Mouse (Mus musculus): ENCODE results near the gene Mctp1. TPM values are rescaled to one million over a fixed set of nuclear protein-coding genes. Genes with fewer than 3 reads are reported as not detected.
A peak's percentile ranks its signal among the peaks of the same experiment; 100 is the strongest.

Gene Mctp1
- polyA plus RNA-seq, 1 experiment from 2014 or later, result 3.9 TPM

DNA sequence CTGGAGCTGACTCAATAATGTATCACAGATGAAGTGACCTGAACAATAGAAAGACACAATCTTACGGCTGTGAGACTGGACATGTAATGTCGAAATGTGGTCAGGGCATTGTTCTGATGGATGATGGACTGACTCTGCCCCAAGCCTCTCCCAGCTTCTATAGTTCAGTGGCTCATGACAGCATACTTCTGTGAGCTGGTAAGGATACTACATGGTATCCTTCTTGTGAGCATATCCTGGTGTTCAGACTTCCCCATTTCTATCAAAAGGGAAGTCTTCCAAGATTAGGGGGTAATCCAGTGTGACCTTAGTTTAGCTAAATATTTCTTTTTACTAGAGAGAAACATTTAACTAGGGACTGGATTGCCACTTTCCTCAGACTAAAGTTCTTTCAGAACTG lies 227.2 kb downstream of the Mctp1 start:
- no peak overlapping the region for H3K9ac ChIP-seq (replicated peaks; ENCODE audit: low read depth)
- no peak overlapping the region for H3K27ac ChIP-seq (ENCODE audit: low read length)
- no peak for ATAC-seq
- H3K27me3 ChIP-seq (replicated peaks; ENCODE audit: insufficient read depth, low read length), result no peaks in the 10 kb centered on the region
- no peak overlapping the region for H3K4me3 ChIP-seq (ENCODE audit: low read depth, low read length)
- no peaks in the 10 kb centered on the region for H3K36me3 ChIP-seq (ENCODE audit: insufficient read depth, low read length)
- no peak for DNase-seq (ENCODE audit: low spot score)
- TF ChIP-seq EP300 (IDR thresholded peaks at IDR 0.05) (no peak), CTCF (IDR thresholded peaks at IDR 0.05) (no peak)
- WGBS, result 82% methylated on average over 2 of the region's 2 CpGs
- no peaks in the 10 kb centered on the region for H3K4me1 ChIP-seq (ENCODE audit: insufficient read depth, low read depth, low read length)
- H3K4me2 ChIP-seq (replicated peaks; ENCODE audit: low read depth, low read length), result no peak overlapping the region
- H3K9me3 ChIP-seq (ENCODE audit: low read length), result no peaks in the 10 kb centered on the region

DNA sequence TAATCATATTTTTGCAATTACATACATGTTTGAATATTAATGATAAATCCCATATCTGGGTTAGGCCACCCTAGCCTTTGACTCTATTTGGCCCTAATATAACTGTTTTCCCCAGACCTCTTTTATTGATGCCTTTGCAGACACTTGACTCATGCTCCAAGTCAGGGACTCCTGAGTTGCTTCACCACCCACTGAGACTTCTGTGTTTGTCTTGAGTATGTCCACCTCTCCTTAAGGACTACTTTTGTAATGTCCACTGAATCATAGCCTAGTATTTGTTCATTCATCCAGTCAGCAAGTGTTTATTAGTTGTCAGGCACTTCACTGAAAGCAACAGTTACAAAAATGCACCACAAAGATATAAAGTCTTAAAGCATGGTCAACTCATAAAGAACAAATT lies 235.8 kb downstream of the Mctp1 start:
- Histone ChIP-seq H3K36me3 (ENCODE audit: insufficient read depth, low read length) (no peaks in the 10 kb centered on the region), H3K4me3 (ENCODE audit: low read depth, low read length) (no peak overlapping the region), H3K4me1 (ENCODE audit: insufficient read depth, low read depth, low read length) (no peaks in the 10 kb centered on the region), H3K4me2 (replicated peaks; ENCODE audit: low read depth, low read length) (no peak overlapping the region), H3K27me3 (replicated peaks; ENCODE audit: insufficient read depth, low read length) (no peaks in the 10 kb centered on the region), H3K27ac (ENCODE audit: low read length) (no peak overlapping the region), H3K9me3 (ENCODE audit: low read length) (no peaks in the 10 kb centered on the region), H3K9ac (replicated peaks; ENCODE audit: low read depth) (no peak overlapping the region)
- no peak for TF ChIP-seq CTCF (IDR thresholded peaks at IDR 0.05)
- TF ChIP-seq EP300 (IDR thresholded peaks at IDR 0.05), result no peak
- ATAC-seq, result no peak
- no peak for DNase-seq (ENCODE audit: low spot score)

- no peak overlapping the region for H3K9ac ChIP-seq (replicated peaks; ENCODE audit: low read depth)
- no peaks in the 10 kb centered on the region for H3K4me1 ChIP-seq (ENCODE audit: insufficient read depth, low read depth, low read length)
- WGBS, result 40% methylated on average over 1 of the region's 1 CpGs
Measured at GRCm38 (mm10) chr13:76620525-76620924, 236.2 kb downstream of the Mctp1 start.

GRCm38 (mm10) chr13:76633707-76634106 lies 249.4 kb downstream of the Mctp1 start:
- Histone ChIP-seq H3K4me3 (ENCODE audit: low read depth, low read length) (no peak overlapping the region), H3K36me3 (ENCODE audit: insufficient read depth, low read length) (no peaks in the 10 kb centered on the region), H3K4me1 (ENCODE audit: insufficient read depth, low read depth, low read length) (no peaks in the 10 kb centered on the region), H3K27ac (ENCODE audit: low read length) (no peak overlapping the region), H3K27me3 (replicated peaks; ENCODE audit: insufficient read depth, low read length) (no peaks in the 10 kb centered on the region), H3K4me2 (replicated peaks; ENCODE audit: low read depth, low read length) (no peak overlapping the region), H3K9ac (replicated peaks; ENCODE audit: low read depth) (no peak overlapping the region), H3K9me3 (ENCODE audit: low read length) (no peaks in the 10 kb centered on the region)
- TF ChIP-seq EP300 (IDR thresholded peaks at IDR 0.05) (no peak), CTCF (IDR thresholded peaks at IDR 0.05) (no peak)
- ATAC-seq, result no peak
- WGBS, result 75% methylated on average over 1 of the region's 1 CpGs
- peak; percentile 12 for DNase-seq (ENCODE audit: low spot score)

More at GRCm38 (mm10) chr13:76620525-76620924, 236.2 kb downstream of the Mctp1 start:
- ATAC-seq (no peak), DNase-seq (ENCODE audit: low spot score) (no peak)
- Histone ChIP-seq H3K9me3 (ENCODE audit: low read length) (no peaks in the 10 kb centered on the region), H3K36me3 (ENCODE audit: insufficient read depth, low read length) (no peaks in the 10 kb centered on the region), H3K4me3 (ENCODE audit: low read depth, low read length) (no peak overlapping the region), H3K4me2 (replicated peaks; ENCODE audit: low read depth, low read length) (no peak overlapping the region), H3K27me3 (replicated peaks; ENCODE audit: insufficient read depth, low read length) (no peaks in the 10 kb centered on the region), H3K27ac (ENCODE audit: low read length) (no peak overlapping the region)
- TF ChIP-seq CTCF (IDR thresholded peaks at IDR 0.05) (no peak), EP300 (IDR thresholded peaks at IDR 0.05) (no peak)

DNA sequence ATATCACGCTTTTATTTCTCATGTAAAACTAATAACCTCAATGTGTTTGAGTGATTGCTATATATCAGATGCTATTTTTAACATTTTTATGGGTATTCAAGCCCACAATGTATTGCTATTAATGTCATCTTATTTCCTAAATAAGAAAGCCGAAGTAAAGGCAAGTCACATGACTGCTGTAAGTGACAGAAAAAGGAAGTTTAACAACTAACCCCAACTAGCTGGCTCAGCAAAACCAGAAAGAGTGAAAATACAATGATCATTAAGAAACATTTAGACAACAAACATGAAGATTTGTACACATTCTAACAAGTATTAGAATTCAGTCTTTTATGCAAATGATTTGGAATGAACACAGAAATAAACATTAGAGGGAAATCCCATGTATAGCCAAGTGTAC lies 253.9 kb downstream of the Mctp1 start:
- Histone ChIP-seq H3K27me3 (replicated peaks; ENCODE audit: insufficient read depth, low read length) (no peaks in the 10 kb centered on the region), H3K9me3 (ENCODE audit: low read length) (no peaks in the 10 kb centered on the region), H3K4me3 (ENCODE audit: low read depth, low read length) (no peak overlapping the region), H3K27ac (ENCODE audit: low read length) (no peak overlapping the region), H3K36me3 (ENCODE audit: insufficient read depth, low read length) (no peaks in the 10 kb centered on the region), H3K4me1 (ENCODE audit: insufficient read depth, low read depth, low read length) (no peaks in the 10 kb centered on the region), H3K9ac (replicated peaks; ENCODE audit: low read depth) (no peak overlapping the region), H3K4me2 (replicated peaks; ENCODE audit: low read depth, low read length) (no peak overlapping the region)
- DNase-seq (ENCODE audit: low spot score) (no peak), ATAC-seq (no peak)
- no peak for TF ChIP-seq EP300 (IDR thresholded peaks at IDR 0.05)
- TF ChIP-seq CTCF (IDR thresholded peaks at IDR 0.05), result no peak
- 69% methylated on average over 2 of the region's 2 CpGs for WGBS

GRCm38 (mm10) chr13:76659523-76659922 lies 275.2 kb downstream of the Mctp1 start:
- H3K27me3 ChIP-seq (replicated peaks; ENCODE audit: insufficient read depth, low read length), result no peaks in the 10 kb centered on the region
- H3K4me3 ChIP-seq (ENCODE audit: low read depth, low read length), result no peak overlapping the region
- ATAC-seq, result no peak
- no peak overlapping the region for H3K9ac ChIP-seq (replicated peaks; ENCODE audit: low read depth)
- no peaks in the 10 kb centered on the region for H3K36me3 ChIP-seq (ENCODE audit: insufficient read depth, low read length)
- no peaks in the 10 kb centered on the region for H3K9me3 ChIP-seq (ENCODE audit: low read length)
- no peak overlapping the region for H3K4me2 ChIP-seq (replicated peaks; ENCODE audit: low read depth, low read length)
- H3K4me1 ChIP-seq (ENCODE audit: insufficient read depth, low read depth, low read length), result no peaks in the 10 kb centered on the region
- DNase-seq (ENCODE audit: low spot score), result no peak
- no peak for TF ChIP-seq CTCF (IDR thresholded peaks at IDR 0.05)
- TF ChIP-seq EP300 (IDR thresholded peaks at IDR 0.05), result no peak
- H3K27ac ChIP-seq (ENCODE audit: low read length), result no peak overlapping the region

DNA sequence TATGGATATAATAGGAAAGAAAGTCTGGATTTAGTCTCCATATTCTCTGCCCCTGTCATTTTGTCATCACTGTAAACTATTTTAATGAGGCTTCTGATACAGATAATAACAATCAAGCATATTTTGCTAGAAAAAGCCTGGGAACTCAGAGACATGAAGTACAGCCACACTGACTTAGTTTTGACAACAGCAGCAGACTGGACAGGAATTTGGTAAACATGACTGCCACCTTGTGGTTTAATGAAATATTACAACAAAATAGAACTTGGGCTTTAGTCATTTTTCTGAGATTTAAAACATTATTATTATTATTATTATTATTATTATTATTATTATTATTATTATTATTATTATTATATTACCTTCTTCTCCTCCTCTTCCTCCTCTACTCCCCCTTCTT lies 297.0 kb downstream of the Mctp1 start:
- Histone ChIP-seq H3K36me3 (ENCODE audit: insufficient read depth, low read length) (no peaks in the 10 kb centered on the region), H3K9me3 (ENCODE audit: low read length) (no peaks in the 10 kb centered on the region), H3K4me1 (ENCODE audit: insufficient read depth, low read depth, low read length) (no peaks in the 10 kb centered on the region), H3K4me2 (replicated peaks; ENCODE audit: low read depth, low read length) (no peak overlapping the region), H3K27ac (ENCODE audit: low read length) (no peak overlapping the region), H3K9ac (replicated peaks; ENCODE audit: low read depth) (no peak overlapping the region), H3K27me3 (replicated peaks; ENCODE audit: insufficient read depth, low read length) (no peaks in the 10 kb centered on the region), H3K4me3 (ENCODE audit: low read depth, low read length) (no peak overlapping the region)
- TF ChIP-seq CTCF (IDR thresholded peaks at IDR 0.05) (peak; percentile 66), EP300 (IDR thresholded peaks at IDR 0.05) (no peak)
- ATAC-seq, result no peak
- peak; percentile 69 for DNase-seq (ENCODE audit: low spot score)

Data from lung, postnatal 0 days (tissue).